Mouse (Mus musculus): Measurements from ENCODE around the gene Evi5. TPM values are rescaled to one million over a fixed set of nuclear protein-coding genes. Genes with fewer than 3 reads are reported as not detected.

Gene Evi5
- total and polyA plus RNA-seq, 3 experiments: 4.6 to 8.4 TPM; not detected in 1

GRCm38 (mm10) chr5:107866127-107867126 lies 8.5 kb downstream of the Evi5 start (continued):
- peak; percentile 42; the same call in 1 of the 2 replicates for TF ChIP-seq TBP (IDR thresholded peaks at IDR 0.05; ENCODE audit: low read depth, low read length)
- no peak for TF ChIP-seq GABPA (IDR thresholded peaks at IDR 0.05; ENCODE audit: low read depth, low read length)
- no peak for TF ChIP-seq UBTF (IDR thresholded peaks at IDR 0.05; ENCODE audit: borderline replicate concordance, insufficient read depth, low read depth, low read length)
- no peak for TF ChIP-seq POLR2A (IDR thresholded peaks at IDR 0.05; ENCODE audit: control insufficient read depth in 1 of 2, insufficient read depth in 1 of 2, low read depth in 1 of 2, low read length in 2 of 2, poor library complexity in 1 of 2)

DNA sequence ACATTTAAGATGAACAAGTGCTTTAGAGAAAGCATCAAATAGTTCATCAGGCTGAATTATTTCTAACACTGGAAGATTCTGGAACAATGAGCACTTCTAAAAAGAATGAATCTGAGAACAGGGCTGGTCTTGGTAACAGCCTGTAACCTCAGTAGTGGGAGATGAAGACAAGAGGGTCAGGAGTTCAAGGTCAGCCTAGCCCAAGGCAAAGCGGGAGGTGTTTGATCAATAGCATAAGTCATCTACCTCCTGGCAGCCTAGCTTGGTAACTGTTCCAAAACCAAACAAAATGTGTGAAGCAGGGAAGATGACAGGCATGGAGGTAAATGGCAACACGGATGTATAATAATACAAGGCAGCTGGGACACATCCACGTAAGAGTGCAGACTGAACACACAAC lies 10.9 kb downstream of the Evi5 start:
- peaks cover 0 to 22% of the 10 kb centered on the region in 2 experiments; a peak in 2 of 4 replicates for H3K36me3 ChIP-seq (ENCODE audit: control insufficient read depth in 1 of 2, insufficient read depth in 2 of 2, low read length in 2 of 2)
- TF ChIP-seq NELFE (IDR thresholded peaks at IDR 0.05; ENCODE audit: low read depth, low read length) (no peak), MAX (IDR thresholded peaks at IDR 0.05; ENCODE audit: low read length) (no peak), CTCF (IDR thresholded peaks at IDR 0.05 in 2 of 3, conservative IDR thresholded peaks at IDR 0.05 in 1 of 3; ENCODE audit: control insufficient read depth in 1 of 3, insufficient read depth in 1 of 3, low read depth in 2 of 3, low read length in 3 of 3, poor library complexity in 1 of 3, severe bottlenecking in 1 of 3) (no peak), TBP (IDR thresholded peaks at IDR 0.05; ENCODE audit: low read depth, low read length) (no peak), ZKSCAN1 (IDR thresholded peaks at IDR 0.05; ENCODE audit: low read depth, low read length) (no peak)
- peaks cover 16% of the 10 kb centered on the region for H3K79me2 ChIP-seq (ENCODE audit: control insufficient read depth, insufficient read depth, low read length, poor library complexity)
- H3K4me3 ChIP-seq (ENCODE audit: control insufficient read depth in 1 of 2, insufficient read depth in 1 of 2, low read depth in 2 of 2, low read length in 2 of 2): no peak overlapping the region
- no peak for DNase-seq (ENCODE audit: low read depth, low spot score)
- H3K27me3 ChIP-seq (ENCODE audit: control insufficient read depth in 1 of 2, insufficient read depth in 2 of 2, low read length in 2 of 2): no peaks in the 10 kb centered on the region
- H3K9me3 ChIP-seq (replicated peaks; ENCODE audit: insufficient read depth, low read length): no peaks in the 10 kb centered on the region
- H3K27ac ChIP-seq (ENCODE audit: control insufficient read depth, low read depth, low read length): no peak overlapping the region
- H3K9ac ChIP-seq (ENCODE audit: control insufficient read depth, low read depth, low read length, poor library complexity, severe bottlenecking): no peak overlapping the region
- H3K4me1 ChIP-seq (ENCODE audit: control insufficient read depth in 1 of 2, insufficient read depth in 2 of 2, low read length in 2 of 2): peaks cover 3 to 12% of the 10 kb centered on the region in 2 experiments; a peak in 3 of 4 replicates

DNA sequence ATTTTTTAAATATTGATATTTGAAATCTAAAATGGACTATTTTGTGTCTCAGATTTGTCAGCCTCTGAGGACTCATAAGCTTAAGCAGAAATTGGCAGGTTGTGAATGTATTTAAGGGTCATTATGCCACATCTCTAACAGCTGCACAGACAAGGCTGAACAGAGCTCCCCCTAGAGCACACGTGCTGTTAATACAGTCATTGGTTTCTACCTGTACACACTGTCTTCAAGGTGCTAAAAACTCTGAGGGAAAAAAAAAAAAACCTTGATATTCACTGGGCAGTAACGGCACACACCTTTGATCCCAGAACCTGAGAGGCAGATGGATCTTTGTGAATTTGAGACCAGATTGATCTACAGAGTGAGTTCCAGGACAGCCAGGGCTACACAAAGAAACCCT lies 15.9 kb downstream of the Evi5 start:
- no peak overlapping the region for H3K9ac ChIP-seq (ENCODE audit: control insufficient read depth, low read depth, low read length, poor library complexity, severe bottlenecking)
- H3K36me3 ChIP-seq (ENCODE audit: control insufficient read depth in 1 of 2, insufficient read depth in 2 of 2, low read length in 2 of 2): peaks cover 0 to 6% of the 10 kb centered on the region in 2 experiments; a peak in 2 of 4 replicates
- H3K79me2 ChIP-seq (ENCODE audit: control insufficient read depth, insufficient read depth, low read length, poor library complexity): peaks cover 4% of the 10 kb centered on the region; the same call in 1 of the 2 replicates
- no peak overlapping the region for H3K27ac ChIP-seq (ENCODE audit: control insufficient read depth, low read depth, low read length)
- no peaks in the 10 kb centered on the region for H3K9me3 ChIP-seq (replicated peaks; ENCODE audit: insufficient read depth, low read length)
- no peaks in the 10 kb centered on the region for H3K27me3 ChIP-seq (ENCODE audit: control insufficient read depth in 1 of 2, insufficient read depth in 2 of 2, low read length in 2 of 2)
- peak; percentile 47 for DNase-seq (ENCODE audit: low read depth, low spot score)
- peaks cover 1 to 2% of the 10 kb centered on the region in 2 experiments; a peak in 1 of 4 replicates for H3K4me1 ChIP-seq (ENCODE audit: control insufficient read depth in 1 of 2, insufficient read depth in 2 of 2, low read length in 2 of 2)
- no peak for TF ChIP-seq ELF1 (IDR thresholded peaks at IDR 0.05; ENCODE audit: low read depth, low read length)
- TF ChIP-seq MAFK (IDR thresholded peaks at IDR 0.05; ENCODE audit: borderline replicate concordance, low read depth, low read length): no peak
- no peak for TF ChIP-seq TAL1 (IDR thresholded peaks at IDR 0.05; ENCODE audit: low read length)
- peak; percentile 49 to 76 (median 72) for TF ChIP-seq CTCF (IDR thresholded peaks at IDR 0.05 in 2 of 3, conservative IDR thresholded peaks at IDR 0.05 in 1 of 3; ENCODE audit: control insufficient read depth in 1 of 3, insufficient read depth in 1 of 3, low read depth in 2 of 3, low read length in 3 of 3, poor library complexity in 1 of 3, severe bottlenecking in 1 of 3)
- 0 out of 2 replicates have a peak, but pooled peaks have one; percentile 26 for TF ChIP-seq MYC (IDR thresholded peaks at IDR 0.05; ENCODE audit: low read depth, low read length)
- no peak for TF ChIP-seq CHD1 (IDR thresholded peaks at IDR 0.05; ENCODE audit: low read depth, low read length)
- peak; percentile 40 for TF ChIP-seq RAD21 (IDR thresholded peaks at IDR 0.05; ENCODE audit: low read depth, low read length)
- TF ChIP-seq MAX (IDR thresholded peaks at IDR 0.05; ENCODE audit: low read length): peak; percentile 46; the same call in 1 of the 2 replicates
- TF ChIP-seq SMC3 (IDR thresholded peaks at IDR 0.05; ENCODE audit: low read depth, low read length): peak; percentile 43
- no peak for TF ChIP-seq GATA1 (IDR thresholded peaks at IDR 0.05; ENCODE audit: low read depth, low read length)
- no peak for TF ChIP-seq NELFE (IDR thresholded peaks at IDR 0.05; ENCODE audit: low read depth, low read length)
- peak; percentile 8; the same call in 1 of the 2 replicates for TF ChIP-seq USF1 (IDR thresholded peaks at IDR 0.05; ENCODE audit: low read depth, low read length)
- TF ChIP-seq USF2 (IDR thresholded peaks at IDR 0.05; ENCODE audit: borderline replicate concordance in 1 of 2, insufficient read depth in 1 of 2, low read depth in 1 of 2, low read length in 2 of 2): no peak
- no peak overlapping the region for H3K4me3 ChIP-seq (ENCODE audit: control insufficient read depth in 1 of 2, insufficient read depth in 1 of 2, low read depth in 2 of 2, low read length in 2 of 2)

Data from MEL (cell line).